Mouse (Mus musculus): Measurements from ENCODE around the gene Bmp4. TPM values are rescaled to one million over a fixed set of nuclear protein-coding genes. Genes with fewer than 3 reads are reported as not detected.

The Bmp4 gene
- polyA plus RNA-seq (2012; fragmentation: generic; extraction: Trizol) = 0.02 TPM

DNA sequence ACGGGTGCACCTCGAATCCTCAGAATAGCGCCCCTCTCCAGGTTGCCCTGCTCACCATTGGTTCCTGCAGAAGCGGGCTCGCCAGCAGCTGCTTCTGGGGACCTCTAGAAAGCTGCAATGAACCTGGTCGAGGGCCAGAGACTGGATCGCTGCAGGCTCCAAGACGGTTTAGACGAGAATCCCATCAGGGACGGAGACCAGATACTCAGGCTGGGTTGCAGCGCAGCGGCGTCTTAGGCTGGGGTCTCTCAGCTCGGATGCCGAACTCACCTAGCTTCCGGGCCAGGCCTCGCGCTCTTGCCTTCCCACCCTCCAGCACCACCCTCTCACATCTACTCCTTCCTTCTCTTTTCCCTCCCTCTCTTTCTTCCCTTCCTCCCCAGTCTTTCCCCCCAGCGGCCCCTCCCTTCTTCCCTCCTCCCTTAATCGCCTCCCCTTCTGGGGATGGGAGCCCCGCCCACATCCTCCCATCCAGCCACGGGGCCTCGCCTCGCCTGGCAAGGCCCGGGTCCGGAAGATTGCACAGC lies at the start of gene Bmp4:
Bmp4 (minus strand) TSS at position 421 of the 527 bp plus-strand sequence.
- Histone ChIP-seq H3ac (ENCODE audit: control insufficient read depth, insufficient read length) (no peak within 1 kb of the TSS), H3K4me3 (no peak within 1 kb of the TSS), H3K27me3 (ENCODE audit: control insufficient read depth, insufficient read depth, insufficient read length) (peaks cover 33% of the 10 kb centered on the region), H3K79me2 (ENCODE audit: control insufficient read depth, insufficient read depth) (no peaks in the 10 kb centered on the region), H3K4me2 (ENCODE audit: low read depth) (no peak within 1 kb of the TSS), H3K36me3 (ENCODE audit: control insufficient read depth, insufficient read depth) (no peaks in the 10 kb centered on the region)
- TF ChIP-seq REST (IDR thresholded peaks at IDR 0.05; ENCODE audit: insufficient read depth, insufficient read length) (no peak), TCF3 (IDR thresholded peaks at IDR 0.05; ENCODE audit: insufficient read length, low read depth) (no peak), CEBPB (IDR thresholded peaks at IDR 0.05; ENCODE audit: insufficient read depth, poor library complexity, severe bottlenecking) (no peak), MYOG (IDR thresholded peaks at IDR 0.05; ENCODE audit: control insufficient read depth in 1 of 3, insufficient read depth in 1 of 3, insufficient read length in 2 of 3, low read depth in 2 of 3) (no peak), MYOD1 (IDR thresholded peaks at IDR 0.05; ENCODE audit: control insufficient read depth in 1 of 3, insufficient read length in 2 of 3, low read depth in 2 of 3) (no peak), SRF (IDR thresholded peaks at IDR 0.05; ENCODE audit: control insufficient read depth, insufficient read length, low read depth) (no peak), USF1 (IDR thresholded peaks at IDR 0.05; ENCODE audit: low read depth) (no peak), POLR2A (IDR thresholded peaks at IDR 0.05; ENCODE audit: insufficient read length, low read depth) (no peak), E2F4 (IDR thresholded peaks at IDR 0.05; ENCODE audit: insufficient read depth) (no peak), TCF12 (IDR thresholded peaks at IDR 0.05; ENCODE audit: insufficient read depth, poor library complexity, severe bottlenecking) (no peak), POLR2AphosphoS2 (IDR thresholded peaks at IDR 0.05; ENCODE audit: insufficient read length, low read depth) (no peak), MAX (IDR thresholded peaks at IDR 0.05; ENCODE audit: low read depth) (no peak)

GRCm38 (mm10) chr14:46439461-46440048 lies 49.1 kb upstream of the Bmp4 start:
- Histone ChIP-seq H3K79me2 (ENCODE audit: control insufficient read depth, insufficient read depth) (no peaks in the 10 kb centered on the region), H3K27me3 (ENCODE audit: control insufficient read depth, insufficient read depth, insufficient read length) (no peaks in the 10 kb centered on the region), H3K4me3 (no peak overlapping the region), H3ac (ENCODE audit: control insufficient read depth, insufficient read length) (no peak overlapping the region), H3K4me2 (ENCODE audit: low read depth) (no peak overlapping the region), H3K36me3 (ENCODE audit: control insufficient read depth, insufficient read depth) (no peaks in the 10 kb centered on the region)
- TF ChIP-seq POLR2A (IDR thresholded peaks at IDR 0.05; ENCODE audit: insufficient read length, low read depth) (no peak), SRF (IDR thresholded peaks at IDR 0.05; ENCODE audit: control insufficient read depth, insufficient read length, low read depth) (no peak), TCF12 (IDR thresholded peaks at IDR 0.05; ENCODE audit: insufficient read depth, poor library complexity, severe bottlenecking) (no peak), MYOG (IDR thresholded peaks at IDR 0.05; ENCODE audit: control insufficient read depth in 1 of 3, insufficient read depth in 1 of 3, insufficient read length in 2 of 3, low read depth in 2 of 3) (no peak)

DNA sequence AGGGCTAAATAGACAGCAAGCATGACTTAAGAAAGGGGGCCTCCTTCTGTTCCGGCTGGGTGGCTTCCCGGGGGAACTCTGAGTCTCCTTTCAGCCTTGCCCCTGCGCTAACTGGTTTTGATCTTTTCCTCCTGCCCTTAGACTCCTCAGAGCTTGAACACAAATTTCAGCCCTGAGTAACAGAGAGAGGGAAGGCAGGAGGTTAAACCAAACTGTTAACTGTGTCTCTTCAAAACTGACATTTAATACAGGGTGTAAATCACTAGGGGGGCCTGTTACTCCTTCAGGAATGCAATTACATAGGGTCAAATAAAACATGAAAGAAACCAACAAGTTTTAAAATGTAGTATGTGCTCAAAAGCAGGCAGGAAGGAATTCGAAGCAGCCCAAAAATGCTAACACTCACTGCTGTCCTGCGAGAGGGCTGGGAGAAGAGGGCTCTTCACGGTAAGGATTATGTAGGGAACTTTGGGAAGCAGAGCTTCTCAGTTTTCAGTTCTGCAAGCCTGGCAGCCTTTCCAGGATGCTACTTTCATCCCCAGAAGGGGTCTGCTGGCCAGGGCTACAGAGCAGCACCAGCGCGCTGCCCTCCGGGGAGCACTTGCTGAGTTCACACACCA lies 46.1 kb upstream of the Bmp4 start:
- H3K36me3 ChIP-seq (ENCODE audit: control insufficient read depth, insufficient read depth) = no peaks in the 10 kb centered on the region
- TF ChIP-seq TCF12 (IDR thresholded peaks at IDR 0.05; ENCODE audit: insufficient read depth, poor library complexity, severe bottlenecking) (no peak), SRF (IDR thresholded peaks at IDR 0.05; ENCODE audit: control insufficient read depth, insufficient read length, low read depth) (no peak), REST (IDR thresholded peaks at IDR 0.05; ENCODE audit: insufficient read depth, insufficient read length) (no peak), CEBPB (IDR thresholded peaks at IDR 0.05; ENCODE audit: insufficient read depth, poor library complexity, severe bottlenecking) (no peak), MAX (IDR thresholded peaks at IDR 0.05; ENCODE audit: low read depth) (no peak), POLR2A (IDR thresholded peaks at IDR 0.05; ENCODE audit: insufficient read length, low read depth) (no peak), USF1 (IDR thresholded peaks at IDR 0.05; ENCODE audit: low read depth) (no peak), TCF3 (IDR thresholded peaks at IDR 0.05; ENCODE audit: insufficient read length, low read depth) (no peak), MYOD1 (IDR thresholded peaks at IDR 0.05; ENCODE audit: control insufficient read depth in 1 of 3, insufficient read length in 2 of 3, low read depth in 2 of 3) (no peak), POLR2AphosphoS2 (IDR thresholded peaks at IDR 0.05; ENCODE audit: insufficient read length, low read depth) (no peak), MYOG (IDR thresholded peaks at IDR 0.05; ENCODE audit: control insufficient read depth in 1 of 3, insufficient read depth in 1 of 3, insufficient read length in 2 of 3, low read depth in 2 of 3) (no peak), E2F4 (IDR thresholded peaks at IDR 0.05; ENCODE audit: insufficient read depth) (no peak)
- H3K79me2 ChIP-seq (ENCODE audit: control insufficient read depth, insufficient read depth) = no peaks in the 10 kb centered on the region
- no peaks in the 10 kb centered on the region for H3K27me3 ChIP-seq (ENCODE audit: control insufficient read depth, insufficient read depth, insufficient read length)
- no peak overlapping the region for H3ac ChIP-seq (ENCODE audit: control insufficient read depth, insufficient read length)
- no peak overlapping the region for H3K4me3 ChIP-seq
- no peak overlapping the region for H3K4me2 ChIP-seq (ENCODE audit: low read depth)

DNA sequence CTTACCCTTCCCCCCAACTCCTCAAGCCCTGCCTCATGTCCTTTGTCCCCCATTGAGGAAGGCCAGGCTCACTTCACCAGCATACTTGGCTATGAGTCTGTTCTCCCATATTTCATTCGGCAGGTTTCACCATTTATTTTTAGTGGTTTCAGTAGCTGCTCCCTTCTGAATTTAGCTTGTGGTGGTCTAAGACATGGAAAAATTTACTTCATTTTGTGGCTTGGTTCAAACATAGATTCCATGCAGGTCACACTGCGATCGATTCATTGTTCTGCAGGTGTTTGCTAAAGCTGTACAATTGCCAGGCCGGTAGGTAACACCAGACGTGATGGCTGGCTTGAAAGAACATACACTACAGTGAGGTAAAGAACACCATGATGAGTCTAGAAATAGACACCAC lies 39.8 kb upstream of the Bmp4 start:
- Histone ChIP-seq H3K36me3 (ENCODE audit: control insufficient read depth, insufficient read depth) (no peaks in the 10 kb centered on the region), H3ac (ENCODE audit: control insufficient read depth, insufficient read length) (no peak overlapping the region), H3K79me2 (ENCODE audit: control insufficient read depth, insufficient read depth) (no peaks in the 10 kb centered on the region), H3K4me2 (ENCODE audit: low read depth) (no peak overlapping the region), H3K4me3 (no peak overlapping the region), H3K27me3 (ENCODE audit: control insufficient read depth, insufficient read depth, insufficient read length) (no peaks in the 10 kb centered on the region)
- TF ChIP-seq REST (IDR thresholded peaks at IDR 0.05; ENCODE audit: insufficient read depth, insufficient read length) = no peak
- TF ChIP-seq MAX (IDR thresholded peaks at IDR 0.05; ENCODE audit: low read depth) = no peak
- TF ChIP-seq CEBPB (IDR thresholded peaks at IDR 0.05; ENCODE audit: insufficient read depth, poor library complexity, severe bottlenecking) = no peak
- no peak for TF ChIP-seq TCF3 (IDR thresholded peaks at IDR 0.05; ENCODE audit: insufficient read length, low read depth)
- no peak for TF ChIP-seq MYOG (IDR thresholded peaks at IDR 0.05; ENCODE audit: control insufficient read depth in 1 of 3, insufficient read depth in 1 of 3, insufficient read length in 2 of 3, low read depth in 2 of 3)
- TF ChIP-seq MYOD1 (IDR thresholded peaks at IDR 0.05; ENCODE audit: control insufficient read depth in 1 of 3, insufficient read length in 2 of 3, low read depth in 2 of 3) = no peak
- no peak for TF ChIP-seq TCF12 (IDR thresholded peaks at IDR 0.05; ENCODE audit: insufficient read depth, poor library complexity, severe bottlenecking)
- TF ChIP-seq POLR2AphosphoS2 (IDR thresholded peaks at IDR 0.05; ENCODE audit: insufficient read length, low read depth) = no peak
- no peak for TF ChIP-seq USF1 (IDR thresholded peaks at IDR 0.05; ENCODE audit: low read depth)
- TF ChIP-seq E2F4 (IDR thresholded peaks at IDR 0.05; ENCODE audit: insufficient read depth) = no peak
- no peak for TF ChIP-seq POLR2A (IDR thresholded peaks at IDR 0.05; ENCODE audit: insufficient read length, low read depth)
- TF ChIP-seq SRF (IDR thresholded peaks at IDR 0.05; ENCODE audit: control insufficient read depth, insufficient read length, low read depth) = no peak
